7 mouse cellular contexts compared by ENCODE assay signal in the genomic region with DNA sequence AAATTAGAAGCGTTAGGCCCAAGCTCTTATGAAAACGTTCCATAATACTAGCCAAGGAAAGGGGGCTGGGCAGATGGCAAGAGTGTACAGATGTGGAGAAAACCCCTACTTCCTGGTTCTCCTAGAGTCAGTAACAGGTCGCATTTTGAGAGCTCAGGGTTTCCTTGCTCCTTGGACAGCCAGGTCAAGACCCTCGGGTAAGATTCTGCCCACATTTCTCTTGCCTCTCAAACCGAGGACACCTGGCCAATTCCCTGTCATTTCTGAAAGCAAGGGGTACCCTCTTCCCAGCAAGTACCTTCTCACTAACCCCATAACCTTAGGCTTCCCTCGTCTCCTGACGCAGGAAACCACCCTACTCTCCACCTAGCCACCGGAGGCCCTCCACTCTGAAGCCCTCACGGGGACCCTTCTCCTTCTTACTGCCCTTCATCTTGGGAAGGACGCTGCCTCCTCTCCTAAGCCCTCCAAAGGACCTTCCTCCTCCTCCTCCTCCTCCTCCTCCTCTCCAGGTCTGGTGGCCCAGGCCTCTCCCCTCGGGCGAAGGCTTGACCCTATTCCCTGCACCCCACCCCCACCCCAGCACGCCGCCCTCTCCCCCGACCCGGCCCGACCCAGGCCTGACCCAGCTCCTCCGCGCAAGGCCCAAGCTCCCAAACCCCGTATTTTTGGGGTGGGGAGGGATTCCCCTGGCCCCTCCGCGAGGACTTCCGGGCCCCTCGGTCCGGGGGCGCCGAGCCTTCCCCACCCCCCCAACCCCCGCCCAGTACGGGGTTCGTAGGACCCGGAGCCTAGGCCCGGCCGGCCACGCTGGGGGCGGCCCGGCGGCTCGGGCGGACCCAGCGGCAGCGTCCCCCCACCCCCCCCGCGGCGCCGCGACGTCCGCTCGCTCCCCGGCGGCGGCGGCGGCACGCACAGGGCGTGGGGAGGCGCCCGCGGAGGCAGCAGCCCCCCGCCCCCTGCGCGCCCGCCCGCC. TPM values are rescaled to one million over a fixed set of nuclear protein-coding genes. Genes with fewer than 3 reads are reported as not detected.
DNase-seq lines count a peak whose midpoint lies in the region; ATAC-seq and TF ChIP-seq lines count a peak whose summit lies in the region.

No protein-coding gene starts in this region.

- no peaks in the 10 kb centered on the region for H3K36me3 ChIP-seq in heart, embryonic 16.5 days (ENCODE audit: control insufficient read depth, insufficient read depth)
- H3K36me3 ChIP-seq in midbrain, embryonic 10.5 days: 0 out of 2 replicates have a peak, but pooled peaks cover 5% of the 10 kb centered on the region
- no peaks in the 10 kb centered on the region for H3K36me3 ChIP-seq in splenic B cell, adult 2 months (ENCODE audit: control insufficient read depth, insufficient read depth, low read length, poor library complexity, severe bottlenecking)

- WGBS in heart, embryonic 16.5 days: 2% methylated on average over 33 of the region's 64 CpGs
- 4% methylated on average over 57 of the region's 64 CpGs for WGBS in midbrain, embryonic 10.5 days

- no peak for TF ChIP-seq CTCF in embryonic fibroblast, embryonic 13.5 days (IDR thresholded peaks at IDR 0.05; ENCODE audit: borderline replicate concordance, insufficient read depth, low read length)

- H3K4me1 ChIP-seq in embryonic fibroblast, embryonic 13.5 days (ENCODE audit: control insufficient read depth, insufficient read depth, low read length): no peaks in the 10 kb centered on the region
- peaks cover 23% of the 10 kb centered on the region for H3K4me1 ChIP-seq in heart, embryonic 16.5 days (ENCODE audit: control insufficient read depth, insufficient read depth, low read length)
- peaks cover 30% of the 10 kb centered on the region for H3K4me1 ChIP-seq in midbrain, embryonic 10.5 days

- H3K9me3 ChIP-seq in heart, embryonic 16.5 days (replicated peaks; ENCODE audit: control insufficient read depth, low read length): no peaks in the 10 kb centered on the region
- no peaks in the 10 kb centered on the region for H3K9me3 ChIP-seq in midbrain, embryonic 10.5 days (replicated peaks)

- peak overlapping the region; percentile 98 for H3K9ac ChIP-seq in heart, embryonic 16.5 days (ENCODE audit: low read length)

- TF ChIP-seq POLR2A in embryonic fibroblast, embryonic 13.5 days (IDR thresholded peaks at IDR 0.05; ENCODE audit: low read depth, low read length): peak; percentile 27; the same call in 1 of the 2 replicates

- DNase-seq in ES-CJ7 (ENCODE audit: low read depth, low spot score): peak; percentile 50
- DNase-seq in adrenal gland, adult 2 months: peak; percentile 76
- peak; percentile 65 for DNase-seq in left cerebral cortex, postnatal 4 days
- peak; percentile 64 for DNase-seq in midbrain, embryonic 10.5 days (ENCODE audit: low spot score)
- peak; percentile 74 for DNase-seq in splenic B cell, adult 2 months (ENCODE audit: low read depth, low spot score)

- H3K27me3 ChIP-seq in heart, embryonic 16.5 days (ENCODE audit: control insufficient read depth, insufficient read depth, low read length): no peaks in the 10 kb centered on the region
- H3K27me3 ChIP-seq in midbrain, embryonic 10.5 days (ENCODE audit: low read depth, poor library complexity, severe bottlenecking): no peaks in the 10 kb centered on the region
- no peaks in the 10 kb centered on the region; the same call in 1 of the 2 replicates for H3K27me3 ChIP-seq in splenic B cell, adult 2 months (ENCODE audit: control insufficient read depth, insufficient read depth, low read length, poor library complexity, severe bottlenecking)

- intact Hi-C loops in left cerebral cortex, postnatal 4 days (cut with DNase I): no loop called here

- peak overlapping the region; percentile 92 for H3K27ac ChIP-seq in embryonic fibroblast, embryonic 13.5 days (ENCODE audit: insufficient read depth, low read length)
- H3K27ac ChIP-seq in heart, embryonic 16.5 days (ENCODE audit: low read length): peak overlapping the region; percentile 88
- peak overlapping the region; percentile 99 for H3K27ac ChIP-seq in midbrain, embryonic 10.5 days (replicated peaks)

- peak overlapping the region; percentile 97 for H3K4me3 ChIP-seq in embryonic fibroblast, embryonic 13.5 days (ENCODE audit: insufficient read depth, low read length)
- peak overlapping the region; percentile 59 for H3K4me3 ChIP-seq in heart, embryonic 16.5 days (ENCODE audit: low read length)
- peak overlapping the region; percentile 76 for H3K4me3 ChIP-seq in midbrain, embryonic 10.5 days

- peak overlapping the region; percentile 78 for H3K4me2 ChIP-seq in heart, embryonic 16.5 days (ENCODE audit: low read depth, low read length)

- ATAC-seq in heart, embryonic 16.5 days (replicated peaks; ENCODE audit: extremely low read depth, insufficient read depth, low FRiP score): peak; percentile 87

RNA-seq across cellular contexts. Expression of a gene that starts 0.7 kb away (rescaled TPM):
- total RNA-seq in adrenal gland, adult 2 months (2021): 10 to 100 TPM; 16.2 to 19.5 TPM
- 8.5 and 12.2 TPM in 2 replicates for polyA plus RNA-seq in adrenal gland, adult 2 months (2012; rRNA removed)
- 16.8 and 20.9 TPM in 2 replicates for polyA plus RNA-seq in embryonic fibroblast, embryonic 13.5 days (2011; ENCODE audit: insufficient read length, low read depth, missing spikeins)
- polyA plus RNA-seq in heart, embryonic 16.5 days (2015; fragmentation: Nextera tagmentation; extraction: Ambion mirVana): 26.8 TPM in 2 replicates
- total RNA-seq in left cerebral cortex, postnatal 4 days (2021): 10 to 100 TPM; 35.2 to 36.0 TPM
- 45.9 and 49.3 TPM in 2 replicates for polyA plus RNA-seq in midbrain, embryonic 10.5 days (2016; fragmentation: Nextera tagmentation; extraction: Ambion mirVana)

RNA-seq across cellular contexts. Expression of a gene that starts 13.5 kb away (rescaled TPM):
- total RNA-seq in adrenal gland, adult 2 months (2021): 10 to 100 TPM; 28.3 to 41.5 TPM
- 1.5 and 2.5 TPM in 2 replicates for polyA plus RNA-seq in adrenal gland, adult 2 months (2012; rRNA removed)
- 36.5 and 38.3 TPM in 2 replicates for polyA plus RNA-seq in embryonic fibroblast, embryonic 13.5 days (2011; ENCODE audit: insufficient read length, low read depth, missing spikeins)
- 30.0 and 35.3 TPM in 2 replicates for polyA plus RNA-seq in heart, embryonic 16.5 days (2015; fragmentation: Nextera tagmentation; extraction: Ambion mirVana)
- total RNA-seq in left cerebral cortex, postnatal 4 days (2021): 10 to 100 TPM; 16.8 to 19.1 TPM
- polyA plus RNA-seq in midbrain, embryonic 10.5 days (2016; fragmentation: Nextera tagmentation; extraction: Ambion mirVana): 70.1 and 73.0 TPM in 2 replicates

RNA-seq across cellular contexts. Expression of a gene that starts 42.5 kb away (rescaled TPM):
- total RNA-seq in adrenal gland, adult 2 months (2021): 1 to 10 TPM; 1.4 to 3.0 TPM
- 3.2 and 3.3 TPM in 2 replicates for polyA plus RNA-seq in adrenal gland, adult 2 months (2012; rRNA removed)
- polyA plus RNA-seq in embryonic fibroblast, embryonic 13.5 days (2011; ENCODE audit: insufficient read length, low read depth, missing spikeins): 0.67 TPM in 1 of 2 replicates, not detected in the other
- 2.1 and 2.6 TPM in 2 replicates for polyA plus RNA-seq in heart, embryonic 16.5 days (2015; fragmentation: Nextera tagmentation; extraction: Ambion mirVana)
- 1 to 10 TPM; 1.4 to 2.1 TPM for total RNA-seq in left cerebral cortex, postnatal 4 days (2021)
- 0.79 and 0.85 TPM in 2 replicates for polyA plus RNA-seq in midbrain, embryonic 10.5 days (2016; fragmentation: Nextera tagmentation; extraction: Ambion mirVana)

RNA-seq across cellular contexts. Expression of a gene that starts 48.6 kb away (rescaled TPM):
- 10 to 100 TPM; 48.5 to 64.4 TPM for total RNA-seq in adrenal gland, adult 2 months (2021)
- polyA plus RNA-seq in adrenal gland, adult 2 months (2012; rRNA removed): 17.2 and 19.9 TPM in 2 replicates
- polyA plus RNA-seq in embryonic fibroblast, embryonic 13.5 days (2011; ENCODE audit: insufficient read length, low read depth, missing spikeins): 63.9 and 76.0 TPM in 2 replicates
- polyA plus RNA-seq in heart, embryonic 16.5 days (2015; fragmentation: Nextera tagmentation; extraction: Ambion mirVana): 61.6 and 61.7 TPM in 2 replicates
- total RNA-seq in left cerebral cortex, postnatal 4 days (2021): 10 to 100 TPM; 69.2 to 70.6 TPM
- 148 and 150 TPM in 2 replicates for polyA plus RNA-seq in midbrain, embryonic 10.5 days (2016; fragmentation: Nextera tagmentation; extraction: Ambion mirVana)

Comparison
In these comparisons a context has a peak if more than half of its experiments do, and no peak if none do; other contexts are left out.
1. Peak in every context shown above with its lines: DNase-seq, ATAC-seq, H3K4me3 ChIP-seq and H3K27ac ChIP-seq.